Mouse (Mus musculus) intestine, embryonic 16.5 days (tissue): ENCODE results near the gene Srr. TPM values are rescaled to one million over a fixed set of nuclear protein-coding genes. Genes with fewer than 3 reads are reported as not detected.

Experiments
- microRNA-seq: library from miRNA; unstranded; fragments of <30 nt; microRNA quantifications from one replicate; pipeline ENCODE4, GENCODE M21; 2016
- polyA plus RNA-seq: library from polyadenylated mRNA; unstranded; fragments of >200 nt; fragmentation: Nextera tagmentation; extraction: Ambion mirVana; gene quantifications from 2 replicates; pipeline ENCODE4 v1.2.1, GENCODE M21; 2015

The Srr gene
- polyA plus RNA-seq, 1 experiment from 2014 or later = 18.0 TPM

Small RNA genes within 50 kb of the gene (microRNA-seq; reads per million reads assigned to microRNA genes)
- not detected for gene Mir6926

Other genes starting within 250 kb of the Srr start
- 33.5 and 33.8 TPM in 2 replicates for gene Pafah1b1, start 201.3 kb downstream of the Srr start, polyA plus RNA-seq
- 36.2 and 41.4 TPM in 2 replicates for gene Mettl16, start 155.1 kb downstream of the Srr start, polyA plus RNA-seq
- 3.1 and 4.0 TPM in 2 replicates for gene Mnt, start 95.0 kb downstream of the Srr start, polyA plus RNA-seq
- 4.2 and 4.5 TPM in 2 replicates for gene Sgsm2, start 28.9 kb downstream of the Srr start, polyA plus RNA-seq
- 44.0 and 48.1 TPM in 2 replicates for gene Tsr1, start 27.9 kb downstream of the Srr start, polyA plus RNA-seq
- 10.7 and 11.4 TPM in 2 replicates for gene Smg6, start 125 bp downstream of the Srr start, polyA plus RNA-seq
- 7.1 and 8.6 TPM in 2 replicates for gene Hic1, start 243.6 kb upstream of the Srr start, polyA plus RNA-seq